Mouse (Mus musculus): ENCODE measurements around the gene Serpinf1. TPM values are rescaled to one million over a fixed set of nuclear protein-coding genes. Genes with fewer than 3 reads are reported as not detected.
A peak's percentile ranks its signal among the peaks of the same experiment; 100 is the strongest.

Gene Serpinf1
- polyA plus RNA-seq, 1 experiment = 13.7 TPM

DNA sequence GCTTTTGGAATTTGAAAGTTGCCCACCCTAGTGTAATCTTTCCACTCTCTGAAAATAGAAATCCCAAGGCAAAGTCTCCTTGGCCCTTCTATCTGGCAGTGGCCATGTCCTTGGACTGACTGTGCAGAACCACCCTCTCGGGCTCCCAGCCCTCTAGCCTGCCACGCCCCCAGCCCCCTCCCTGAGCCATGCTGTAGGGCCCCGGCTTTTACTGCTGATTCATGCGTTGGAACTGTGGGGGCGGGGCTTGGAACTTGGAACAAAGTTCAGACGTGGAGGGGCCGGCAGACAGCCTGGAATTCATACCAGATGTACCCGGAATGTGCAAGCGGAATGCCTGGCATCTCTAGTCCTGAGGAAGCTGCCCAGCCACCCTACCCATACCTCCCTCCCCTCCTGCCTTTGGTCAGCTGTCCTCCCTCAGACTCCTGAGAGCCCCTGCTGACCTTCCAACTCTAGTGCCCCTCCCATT is 40.4 kb upstream of the Serpinf1 start:
- peaks cover 6% of the 10 kb centered on the region for H3K4me1 ChIP-seq (ENCODE audit: control insufficient read depth, insufficient read depth, low read length)
- peak overlapping the region; percentile 79 for H3K4me3 ChIP-seq (ENCODE audit: insufficient read depth, low read length)
- TF ChIP-seq POLR2A (IDR thresholded peaks at IDR 0.05; ENCODE audit: extremely low read depth, insufficient read depth, low read length) = no peak
- TF ChIP-seq CTCF (IDR thresholded peaks at IDR 0.05; ENCODE audit: extremely low read depth, insufficient read depth, low read length) = no peak
- H3K27ac ChIP-seq (ENCODE audit: insufficient read depth, low read length) = peak overlapping the region; percentile 36; the same call in 1 of the 2 replicates

GRCm38 (mm10) chr11:75462253-75462783 is 39.8 kb upstream of the Serpinf1 start:
- peak overlapping the region; percentile 36 for H3K27ac ChIP-seq (ENCODE audit: insufficient read depth, low read length)
- no peak for TF ChIP-seq CTCF (IDR thresholded peaks at IDR 0.05; ENCODE audit: extremely low read depth, insufficient read depth, low read length)
- no peak for TF ChIP-seq POLR2A (IDR thresholded peaks at IDR 0.05; ENCODE audit: extremely low read depth, insufficient read depth, low read length)

DNA sequence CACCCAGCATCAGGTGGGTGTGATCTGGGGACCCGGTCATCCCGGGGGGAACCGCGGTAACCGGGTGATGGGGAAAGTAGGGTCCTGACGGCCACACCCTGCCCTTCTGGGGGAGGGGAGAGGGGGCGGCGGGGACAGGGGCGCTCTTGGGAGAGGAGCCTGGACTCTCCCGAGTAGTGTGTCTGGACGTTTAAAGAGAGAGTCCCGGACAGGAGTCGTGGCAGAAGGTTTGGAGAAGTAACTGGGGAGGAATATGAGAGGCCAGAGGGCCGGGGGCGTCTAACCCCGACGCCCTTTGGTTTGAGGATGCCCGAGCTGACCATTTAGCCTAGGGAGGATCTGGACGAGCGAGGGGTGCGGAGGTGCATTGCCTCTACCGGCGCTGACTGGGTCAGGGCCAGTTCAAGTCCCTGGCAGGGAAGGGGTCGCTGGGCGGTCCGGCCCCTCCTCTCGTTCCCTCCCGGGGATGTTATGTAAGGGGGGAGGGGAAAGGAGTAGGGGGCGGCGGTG is 39.3 kb upstream of the Serpinf1 start:
- Histone ChIP-seq H3K4me1 (ENCODE audit: control insufficient read depth, insufficient read depth, low read length) (peaks cover 6% of the 10 kb centered on the region), H3K4me3 (ENCODE audit: insufficient read depth, low read length) (peak overlapping the region; percentile 79), H3K27ac (ENCODE audit: insufficient read depth, low read length) (peak overlapping the region; percentile 69; the same call in 1 of the 2 replicates)
- TF ChIP-seq POLR2A (IDR thresholded peaks at IDR 0.05; ENCODE audit: extremely low read depth, insufficient read depth, low read length) (no peak), CTCF (IDR thresholded peaks at IDR 0.05; ENCODE audit: extremely low read depth, insufficient read depth, low read length) (no peak)

More at GRCm38 (mm10) chr11:75462253-75462783, 39.8 kb upstream of the Serpinf1 start:
- Histone ChIP-seq H3K4me3 (ENCODE audit: insufficient read depth, low read length) (peak overlapping the region; percentile 79), H3K4me1 (ENCODE audit: control insufficient read depth, insufficient read depth, low read length) (peaks cover 6% of the 10 kb centered on the region)

DNA sequence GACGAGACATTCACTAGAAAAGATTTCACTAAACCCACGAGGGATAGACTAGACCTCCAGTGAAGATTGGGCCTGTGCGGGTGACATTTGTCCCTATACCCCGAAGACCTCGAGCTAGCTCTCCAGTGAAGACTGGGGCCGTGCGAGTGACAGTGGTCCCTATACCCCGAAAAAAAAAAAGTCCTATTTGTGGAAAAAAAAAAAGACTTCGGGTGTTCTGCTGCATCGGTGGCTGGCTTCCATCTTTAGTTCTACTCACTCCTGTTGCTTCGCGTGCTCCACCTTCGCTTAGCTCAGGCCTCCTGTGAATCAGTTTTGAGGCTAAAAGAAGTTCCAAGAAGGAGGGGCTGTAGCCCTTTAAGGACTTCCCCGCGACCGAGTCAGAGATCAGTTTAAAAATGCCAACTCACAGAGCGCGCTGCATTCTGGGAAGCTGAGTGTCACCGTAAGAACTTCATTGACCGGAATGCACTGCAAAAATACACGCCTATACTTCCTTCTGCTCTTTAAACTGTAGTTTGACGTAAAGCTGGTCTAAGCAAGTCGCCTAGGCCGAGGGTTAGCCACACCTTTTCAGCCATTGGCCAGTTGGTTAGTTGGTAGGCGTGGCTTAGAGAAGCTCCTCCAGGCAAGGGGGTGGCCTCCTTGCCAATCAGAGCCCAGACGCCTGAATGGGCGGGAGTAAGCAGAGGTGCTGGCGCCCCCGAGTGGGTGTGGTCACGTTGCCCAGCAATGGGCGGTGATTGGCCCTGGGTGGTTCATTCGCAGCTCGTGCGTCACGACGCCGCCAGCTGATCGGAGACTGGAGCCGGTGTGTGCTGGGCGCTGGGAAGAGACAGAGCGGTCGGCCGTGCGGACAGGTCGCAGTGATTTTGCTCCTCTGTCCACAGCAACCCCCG is 38.6 kb upstream of the Serpinf1 start, which contains the start of gene Tlcd2:
Gene Tlcd2, plus strand, starts transcription at position 872 of the 899 bp plus-strand sequence.
- no peak for TF ChIP-seq CTCF (IDR thresholded peaks at IDR 0.05; ENCODE audit: extremely low read depth, insufficient read depth, low read length)
- peak; percentile 98 for TF ChIP-seq POLR2A (IDR thresholded peaks at IDR 0.05; ENCODE audit: extremely low read depth, insufficient read depth, low read length)
- peaks cover 6% of the 10 kb centered on the region for H3K4me1 ChIP-seq (ENCODE audit: control insufficient read depth, insufficient read depth, low read length)
- H3K4me3 ChIP-seq (ENCODE audit: insufficient read depth, low read length) = peak within 1 kb of the TSS; percentile 79
- H3K27ac ChIP-seq (ENCODE audit: insufficient read depth, low read length) = peak within 1 kb of the TSS; percentile 69

DNA sequence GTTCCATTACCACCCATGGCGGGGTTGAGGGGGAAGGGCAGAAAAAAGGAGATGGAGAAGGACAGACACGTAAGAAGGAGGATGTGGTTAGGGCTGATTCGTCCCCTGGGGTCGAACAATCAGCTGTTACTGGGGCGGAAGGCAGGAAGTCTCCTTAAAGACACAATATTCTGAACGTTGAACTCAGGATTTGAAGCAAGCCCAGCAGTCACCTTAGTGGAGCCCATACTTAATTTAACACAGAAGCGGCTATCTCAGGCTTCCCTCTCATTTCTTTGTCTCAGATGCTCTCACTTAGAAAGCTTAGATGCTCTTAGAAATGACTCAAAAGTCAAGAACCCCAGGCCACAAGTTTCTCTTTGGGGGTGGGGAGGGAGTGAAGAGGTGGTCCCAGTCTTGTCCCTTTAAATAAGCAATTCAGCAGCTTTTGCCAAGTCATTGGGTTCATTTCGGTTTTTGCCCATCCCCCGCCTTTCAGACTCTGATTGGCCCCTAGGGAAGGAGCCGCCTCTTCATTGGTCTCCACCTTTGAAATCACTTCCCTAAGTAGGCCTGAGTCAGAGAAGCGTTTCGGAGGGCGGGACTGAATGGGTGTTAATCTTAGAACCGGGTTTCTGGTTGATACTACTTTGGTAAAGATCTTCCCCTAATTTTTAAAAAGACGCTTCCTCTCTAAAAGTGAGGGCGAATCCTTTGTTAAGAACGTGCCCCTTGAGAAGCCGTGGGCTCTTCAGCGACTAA is 37.8 kb upstream of the Serpinf1 start:
- Histone ChIP-seq H3K27ac (ENCODE audit: insufficient read depth, low read length) (peak overlapping the region; percentile 93), H3K4me1 (ENCODE audit: control insufficient read depth, insufficient read depth, low read length) (peaks cover 6% of the 10 kb centered on the region), H3K4me3 (ENCODE audit: insufficient read depth, low read length) (peak overlapping the region; percentile 28)
- TF ChIP-seq POLR2A (IDR thresholded peaks at IDR 0.05; ENCODE audit: extremely low read depth, insufficient read depth, low read length) = peak; percentile 57; the same call in 1 of the 2 replicates
- TF ChIP-seq CTCF (IDR thresholded peaks at IDR 0.05; ENCODE audit: extremely low read depth, insufficient read depth, low read length) = no peak

DNA sequence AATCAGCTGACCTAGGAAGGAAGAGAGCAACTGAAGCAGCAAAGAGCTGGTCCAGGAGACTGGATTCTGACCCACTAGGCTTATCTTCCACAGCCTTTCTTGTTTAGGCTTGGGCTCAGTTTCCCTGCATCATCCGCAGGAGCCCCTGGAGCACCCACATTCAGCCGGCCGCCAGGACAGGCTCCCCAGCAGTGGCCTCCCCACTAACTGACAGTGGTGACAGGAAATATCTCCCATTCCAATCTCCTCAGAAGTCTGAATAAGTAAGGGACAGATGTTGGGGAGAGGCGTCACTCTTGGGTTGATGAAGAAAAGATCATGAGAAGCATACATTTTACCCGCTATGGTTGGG is 37.2 kb upstream of the Serpinf1 start:
- H3K4me3 ChIP-seq (ENCODE audit: insufficient read depth, low read length) = no peak overlapping the region
- peaks cover 8% of the 10 kb centered on the region for H3K4me1 ChIP-seq (ENCODE audit: control insufficient read depth, insufficient read depth, low read length)
- peak overlapping the region; percentile 93 for H3K27ac ChIP-seq (ENCODE audit: insufficient read depth, low read length)
- TF ChIP-seq POLR2A (IDR thresholded peaks at IDR 0.05; ENCODE audit: extremely low read depth, insufficient read depth, low read length) (no peak), CTCF (IDR thresholded peaks at IDR 0.05; ENCODE audit: extremely low read depth, insufficient read depth, low read length) (no peak)

- Histone ChIP-seq H3K27ac (ENCODE audit: insufficient read depth, low read length) (peak overlapping the region; percentile 93), H3K4me1 (ENCODE audit: control insufficient read depth, insufficient read depth, low read length) (peaks cover 8% of the 10 kb centered on the region), H3K4me3 (ENCODE audit: insufficient read depth, low read length) (no peak overlapping the region)
- TF ChIP-seq CTCF (IDR thresholded peaks at IDR 0.05; ENCODE audit: extremely low read depth, insufficient read depth, low read length) = no peak
- no peak for TF ChIP-seq POLR2A (IDR thresholded peaks at IDR 0.05; ENCODE audit: extremely low read depth, insufficient read depth, low read length)
Observed at GRCm38 (mm10) chr11:75459141-75459711, 36.7 kb upstream of the Serpinf1 start.

GRCm38 (mm10) chr11:75458628-75459041 is 36.1 kb upstream of the Serpinf1 start:
- Histone ChIP-seq H3K4me1 (ENCODE audit: control insufficient read depth, insufficient read depth, low read length) (peaks cover 8% of the 10 kb centered on the region), H3K27ac (ENCODE audit: insufficient read depth, low read length) (peak overlapping the region; percentile 13; the same call in 1 of the 2 replicates), H3K4me3 (ENCODE audit: insufficient read depth, low read length) (no peak overlapping the region)
- TF ChIP-seq CTCF (IDR thresholded peaks at IDR 0.05; ENCODE audit: extremely low read depth, insufficient read depth, low read length) (no peak), POLR2A (IDR thresholded peaks at IDR 0.05; ENCODE audit: extremely low read depth, insufficient read depth, low read length) (no peak)

Data from cortical plate, adult 2 months (tissue).